Mouse (Mus musculus): ENCODE results near the gene Rims3. TPM values are rescaled to one million over a fixed set of nuclear protein-coding genes. Genes with fewer than 3 reads are reported as not detected.

Rims3 gene
- polyA plus RNA-seq, 1 experiment from 2014 or later, result 0.66 TPM

DNA sequence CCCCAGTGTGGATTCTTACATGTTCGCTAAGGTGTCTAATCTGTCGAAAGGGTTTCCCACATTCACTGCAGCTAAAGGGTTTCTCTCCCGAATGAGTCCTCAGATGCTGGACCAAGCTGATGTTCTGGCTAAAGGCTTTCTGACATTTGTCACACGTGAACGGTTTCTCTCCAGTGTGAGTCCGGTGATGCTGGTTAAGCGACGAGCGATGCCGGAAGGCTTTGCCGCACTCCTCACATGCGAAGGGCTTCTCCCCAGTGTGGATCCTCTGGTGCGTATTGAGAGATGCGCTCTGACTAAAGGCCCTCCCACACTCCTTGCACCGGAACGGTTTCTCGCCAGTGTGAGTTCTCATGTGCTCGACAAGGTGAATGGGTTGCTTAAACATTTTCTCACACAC, 76.1 kb downstream of the Rims3 start:
- H3K36me3 ChIP-seq (ENCODE audit: control insufficient read depth, insufficient read depth, low read length), result peaks cover 14% of the 10 kb centered on the region
- H3K9me3 ChIP-seq (ENCODE audit: control insufficient read depth, low read length), result no peaks in the 10 kb centered on the region
- no peak overlapping the region for H3K27ac ChIP-seq (ENCODE audit: low read depth, low read length)
- no peaks in the 10 kb centered on the region for H3K27me3 ChIP-seq (replicated peaks; ENCODE audit: control insufficient read depth, insufficient read depth, low read length)
- H3K9ac ChIP-seq (ENCODE audit: low read depth, low read length), result no peak overlapping the region
- H3K4me1 ChIP-seq (replicated peaks; ENCODE audit: control insufficient read depth, insufficient read depth, low read length), result no peaks in the 10 kb centered on the region
- H3K4me2 ChIP-seq, result no peak overlapping the region
- WGBS, result 93% methylated on average over 18 of the region's 18 CpGs
- no peak overlapping the region for H3K4me3 ChIP-seq (ENCODE audit: low read depth, low read length)
- ATAC-seq (replicated peaks; ENCODE audit: low FRiP score) (no peak), DNase-seq (ENCODE audit: low spot score) (no peak)

- no peaks in the 10 kb centered on the region for H3K27me3 ChIP-seq (replicated peaks; ENCODE audit: control insufficient read depth, insufficient read depth, low read length)
- no peak for DNase-seq (ENCODE audit: low spot score)
- no peak overlapping the region for H3K9ac ChIP-seq (ENCODE audit: low read depth, low read length)
- no peak overlapping the region for H3K4me3 ChIP-seq (ENCODE audit: low read depth, low read length)
- no peak overlapping the region for H3K27ac ChIP-seq (ENCODE audit: low read depth, low read length)
- H3K4me2 ChIP-seq, result no peak overlapping the region
- 89% methylated on average over 3 of the region's 3 CpGs for WGBS
- H3K4me1 ChIP-seq (replicated peaks; ENCODE audit: control insufficient read depth, insufficient read depth, low read length), result no peaks in the 10 kb centered on the region
- H3K36me3 ChIP-seq (ENCODE audit: control insufficient read depth, insufficient read depth, low read length), result peaks cover 14% of the 10 kb centered on the region
- ATAC-seq (replicated peaks; ENCODE audit: low FRiP score), result no peak
- H3K9me3 ChIP-seq (ENCODE audit: control insufficient read depth, low read length), result no peaks in the 10 kb centered on the region
Measured at GRCm38 (mm10) chr4:120935006-120935405, 80.4 kb downstream of the Rims3 start.

Small RNA genes within 50 kb of the gene (microRNA-seq; reads per million reads assigned to microRNA genes)
- not detected for gene Gm23936 (ENCODE audit: borderline number of aligned reads)

Other genes with a start within 250 kb of the Rims3 start
- 232 and 242 TPM in 2 replicates for gene Cited4, start 188.2 kb upstream of the Rims3 start, polyA plus RNA-seq (2014; fragmentation: Nextera tagmentation; extraction: Ambion mirVana)
- 0.57 and 0.90 TPM in 2 replicates for gene Kcnq4, start 106.2 kb upstream of the Rims3 start, polyA plus RNA-seq (2014; fragmentation: Nextera tagmentation; extraction: Ambion mirVana)
- gene Nfyc, start 23.2 kb upstream of the Rims3 start, polyA plus RNA-seq (2014; fragmentation: Nextera tagmentation; extraction: Ambion mirVana), result 83.1 and 92.6 TPM in 2 replicates
- gene Exo5, start 70.2 kb downstream of the Rims3 start, polyA plus RNA-seq (2014; fragmentation: Nextera tagmentation; extraction: Ambion mirVana), result 16.2 and 17.7 TPM in 2 replicates
- 4.2 and 5.6 TPM in 2 replicates for gene Zfp69, start 96.9 kb downstream of the Rims3 start, polyA plus RNA-seq (2014; fragmentation: Nextera tagmentation; extraction: Ambion mirVana)
- gene Smap2, start 162.4 kb downstream of the Rims3 start, polyA plus RNA-seq (2014; fragmentation: Nextera tagmentation; extraction: Ambion mirVana), result 38.8 and 42.3 TPM in 2 replicates
- 1.9 and 2.9 TPM in 2 replicates for gene Col9a2, start 184.6 kb downstream of the Rims3 start, polyA plus RNA-seq (2014; fragmentation: Nextera tagmentation; extraction: Ambion mirVana)
- gene Zmpste24, start 243.4 kb downstream of the Rims3 start, polyA plus RNA-seq (2014; fragmentation: Nextera tagmentation; extraction: Ambion mirVana), result 30.0 and 35.5 TPM in 2 replicates

All from liver, embryonic 11.5 days (tissue).